Comparison of ENCODE assay signal across 28 mouse cellular contexts in genomic region chr13:28455016-28455415, GRCm38 (mm10).
A peak's percentile ranks its signal among the peaks of the same experiment; 100 is the strongest.
DNase-seq lines count a peak whose midpoint lies in the region; ATAC-seq and TF ChIP-seq lines count a peak whose summit lies in the region.
"Had no signal": no experiment of that assay in that cellular context is flagged by ENCODE, and none has a peak within 500 bp of the region (broad histone marks: within the 10 kb centered on the region; RNA-seq: fewer than 3 reads in every experiment).

No protein-coding gene starts in this region.

- H3K9ac ChIP-seq in midbrain, embryonic 13.5 days (replicated peaks) = no peak overlapping the region
- H3K9ac ChIP-seq in midbrain, embryonic 16.5 days (ENCODE audit: low read depth, low read length) = no peak overlapping the region
- H3K9ac ChIP-seq: embryonic facial prominence, embryonic 13.5 days; forebrain, embryonic 12.5 days; forebrain, postnatal 0 days; heart, embryonic 13.5 days; hindbrain, embryonic 13.5 days had no signal

- intact Hi-C loops in heart, postnatal 10 days (cut with DNase I) = no loop called here

- no peak for TF ChIP-seq POLR2A in brain, embryonic 14.5 days (IDR thresholded peaks at IDR 0.05; ENCODE audit: borderline replicate concordance, extremely low read depth, insufficient read depth, insufficient read length, poor library complexity, severe bottlenecking)

- H3K36me3 ChIP-seq in midbrain, embryonic 13.5 days = no peaks in the 10 kb centered on the region
- peaks cover 4% of the 10 kb centered on the region for H3K36me3 ChIP-seq in midbrain, embryonic 10.5 days
- no peaks in the 10 kb centered on the region for H3K36me3 ChIP-seq in midbrain, embryonic 16.5 days (ENCODE audit: control insufficient read depth, insufficient read depth, low read length)
- H3K36me3 ChIP-seq: embryonic facial prominence, embryonic 10.5 days; heart, embryonic 10.5 days; heart, embryonic 13.5 days; hindbrain, embryonic 13.5 days had no signal

- WGBS in midbrain, embryonic 13.5 days = 71% methylated on average over 10 of the region's 10 CpGs
- 94% methylated on average over 10 of the region's 10 CpGs for WGBS in midbrain, embryonic 10.5 days
- 58% methylated on average over 10 of the region's 10 CpGs for WGBS in midbrain, embryonic 16.5 days

- DNase-seq in heart, adult 11 months = peak; percentile 52
- DNase-seq in heart, postnatal 10 days = no peak
- no peak for DNase-seq in midbrain, embryonic 10.5 days (ENCODE audit: low spot score)
- DNase-seq in brain, embryonic 14.5 days (ENCODE audit: low read depth) = peak; percentile 55
- DNase-seq in kidney, postnatal 36 days = no peak
- DNase-seq: adrenal gland, adult 2 months; adrenal gland, postnatal 14 days; B cell, adult 2 months; cerebellum, adult 11-12 months; cerebellum, adult 8-10 months; cerebellum, postnatal 10 days; cerebellum, postnatal 36 days; embryo, embryonic 11 days; forebrain, postnatal 0 days; gastrocnemius, adult 2 months; gastrocnemius, postnatal 14 days; heart, adult 2 months had no signal

- peaks cover 28% of the 10 kb centered on the region for H3K4me1 ChIP-seq in midbrain, embryonic 13.5 days (replicated peaks)
- H3K4me1 ChIP-seq in midbrain, embryonic 10.5 days = peaks cover 19% of the 10 kb centered on the region
- peaks cover 20% of the 10 kb centered on the region for H3K4me1 ChIP-seq in midbrain, embryonic 16.5 days (ENCODE audit: control insufficient read depth, insufficient read depth, low read length)
- H3K4me1 ChIP-seq: embryonic facial prominence, embryonic 10.5 days; embryonic facial prominence, embryonic 13.5 days; heart, embryonic 10.5 days; heart, embryonic 13.5 days had no signal

- H3K4me3 ChIP-seq in midbrain, embryonic 13.5 days (replicated peaks) = no peak overlapping the region
- no peak overlapping the region for H3K4me3 ChIP-seq in midbrain, embryonic 10.5 days
- no peak overlapping the region for H3K4me3 ChIP-seq in midbrain, embryonic 16.5 days (ENCODE audit: low read depth, low read length)
- H3K4me3 ChIP-seq: embryonic facial prominence, embryonic 10.5 days; embryonic facial prominence, embryonic 13.5 days; erythroblast, embryonic 14.5 days; forebrain, embryonic 12.5 days; gastrocnemius, adult 2 months; heart, adult 2 months; heart, embryonic 10.5 days; heart, embryonic 13.5 days; hindbrain, embryonic 13.5 days had no signal

- H3K4me2 ChIP-seq in midbrain, embryonic 13.5 days (replicated peaks) = no peak overlapping the region
- no peak overlapping the region for H3K4me2 ChIP-seq in midbrain, embryonic 16.5 days (ENCODE audit: low read length)
- H3K4me2 ChIP-seq: embryonic facial prominence, embryonic 13.5 days; forebrain, embryonic 12.5 days; heart, embryonic 13.5 days; hindbrain, embryonic 13.5 days had no signal

- H3K27ac ChIP-seq in midbrain, embryonic 13.5 days = peak overlapping the region; percentile 25
- H3K27ac ChIP-seq in midbrain, embryonic 10.5 days (replicated peaks) = no peak overlapping the region
- 0 out of 2 replicates have a peak overlapping the region, but pooled peaks have one; percentile 26 for H3K27ac ChIP-seq in midbrain, embryonic 16.5 days (ENCODE audit: low read length)
- H3K27ac ChIP-seq: embryonic facial prominence, embryonic 10.5 days; embryonic facial prominence, embryonic 13.5 days; forebrain, embryonic 12.5 days; gastrocnemius, adult 2 months; heart, adult 2 months; heart, embryonic 10.5 days; heart, embryonic 13.5 days; hindbrain, embryonic 13.5 days had no signal

- H3K9me3 ChIP-seq in midbrain, embryonic 13.5 days = no peaks in the 10 kb centered on the region
- no peaks in the 10 kb centered on the region for H3K9me3 ChIP-seq in midbrain, embryonic 10.5 days (replicated peaks)
- no peaks in the 10 kb centered on the region for H3K9me3 ChIP-seq in midbrain, embryonic 16.5 days (replicated peaks; ENCODE audit: control insufficient read depth, low read length, poor library complexity, severe bottlenecking)
- H3K9me3 ChIP-seq: embryonic facial prominence, embryonic 10.5 days; embryonic facial prominence, embryonic 13.5 days; forebrain, embryonic 12.5 days; heart, embryonic 10.5 days; heart, embryonic 13.5 days; hindbrain, embryonic 13.5 days had no signal

- no peak for ATAC-seq in midbrain, embryonic 13.5 days
- ATAC-seq in midbrain, embryonic 16.5 days = 0 out of 2 replicates have a peak, but pooled peaks have one; percentile 28
- ATAC-seq: forebrain, postnatal 0 days; hindbrain, embryonic 16.5 days; inflammation-experienced regulatory T-cells, adult 6 months had no signal

- H3K27me3 ChIP-seq in midbrain, embryonic 13.5 days = no peaks in the 10 kb centered on the region
- no peaks in the 10 kb centered on the region for H3K27me3 ChIP-seq in midbrain, embryonic 10.5 days (ENCODE audit: low read depth, poor library complexity, severe bottlenecking)
- no peaks in the 10 kb centered on the region for H3K27me3 ChIP-seq in midbrain, embryonic 16.5 days (ENCODE audit: control insufficient read depth, insufficient read depth, low read depth, low read length)
- H3K27me3 ChIP-seq: embryonic facial prominence, embryonic 13.5 days; forebrain, embryonic 12.5 days; heart, embryonic 13.5 days; hindbrain, embryonic 13.5 days had no signal

- TF ChIP-seq CTCF in brain, embryonic 14.5 days (IDR thresholded peaks at IDR 0.05; ENCODE audit: borderline replicate concordance, extremely low read depth, insufficient read depth, insufficient read length) = no peak

Comparison
In these comparisons a context has a peak if more than half of its experiments do, and no peak if none do; other contexts are left out.
1. DNase-seq: peak in heart, adult 11 months (single experiment) and brain, embryonic 14.5 days (single experiment); none in heart, postnatal 10 days (0 of 2), midbrain, embryonic 10.5 days (single experiment) and kidney, postnatal 36 days (0 of 2).